Mouse (Mus musculus) adrenal gland, postnatal 25 days (tissue): ENCODE data around the gene Oxnad1. TPM values are rescaled to one million over a fixed set of nuclear protein-coding genes. Genes with fewer than 3 reads are reported as not detected.

ENCODE experiments used
- DNase-seq: peaks from one replicate; pipeline ENCODE4 v3.0.0; 2021; ENCODE audit warnings: mixed read lengths
- total RNA-seq: library from RNA; stranded (reverse); gene quantifications from 2 replicates; pipeline ENCODE4 v1.2.3, GENCODE M21; 2021

Oxnad1 gene
- total RNA-seq, 1 experiment from 2014 or later: 37.6 TPM

DNA sequence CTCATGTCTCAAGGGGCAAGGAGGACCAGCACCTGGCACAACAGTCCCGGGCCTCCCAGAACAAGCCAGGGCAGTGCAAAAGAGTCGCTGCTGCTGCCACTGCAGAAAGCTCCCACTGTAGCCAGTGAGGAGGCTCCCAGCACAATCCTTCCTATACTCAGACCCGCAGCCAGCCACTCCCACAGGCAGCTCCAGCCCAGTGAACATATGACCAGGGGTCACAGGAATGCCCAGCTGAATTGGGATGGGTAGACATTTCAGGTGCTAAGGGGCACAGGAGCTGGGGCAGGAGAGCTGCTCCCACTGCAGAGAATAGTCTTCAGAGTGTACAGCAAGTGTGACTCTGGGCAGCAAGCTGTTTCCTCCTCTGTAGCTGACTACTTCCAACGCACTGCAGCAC is 60.2 kb downstream of the Oxnad1 start:
- DNase-seq: no peak

GRCm38 (mm10) chr14:32145809-32146511 is 60.8 kb downstream of the Oxnad1 start:
- no peak for DNase-seq

DNA sequence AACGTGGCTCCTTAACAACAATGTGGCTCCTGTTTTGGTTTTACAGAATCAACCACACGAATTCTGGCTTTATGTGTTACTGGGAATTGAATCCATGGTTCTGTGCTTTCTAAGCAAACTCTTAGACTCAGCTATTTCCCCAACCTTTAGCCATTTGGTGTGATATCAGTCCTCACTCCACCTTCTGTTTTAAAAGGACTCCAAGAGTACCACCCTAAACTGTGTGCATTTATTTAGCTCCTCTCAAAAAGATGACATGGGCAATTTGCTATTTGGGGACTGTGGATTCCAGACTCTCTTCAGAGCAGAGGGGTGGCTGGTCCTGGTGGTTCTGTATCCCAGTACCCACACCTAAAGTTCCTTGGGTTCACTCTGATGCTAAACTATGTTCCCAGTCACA is 61.4 kb downstream of the Oxnad1 start:
- no peak for DNase-seq

- no peak for DNase-seq
These were observed 65.7 kb downstream of the Oxnad1 start for GRCm38 (mm10) chr14:32150872-32151271.

- no peak for DNase-seq
These were observed 67.2 kb downstream of the Oxnad1 start for GRCm38 (mm10) chr14:32152243-32152965.

Other genes starting within 250 kb of the Oxnad1 start
- 4.3 and 4.6 TPM in 2 replicates for gene Galnt15, start 56.4 kb upstream of the Oxnad1 start, total RNA-seq
- gene Dph3, start 355 bp downstream of the Oxnad1 start, total RNA-seq: 54.5 and 69.4 TPM in 2 replicates
- gene Msmb, start 56.6 kb downstream of the Oxnad1 start, total RNA-seq: not detected in 2 replicates
- 151 and 193 TPM in 2 replicates for gene Ncoa4, start 74.5 kb downstream of the Oxnad1 start, total RNA-seq
- 121 and 174 TPM in 2 replicates for gene Timm23, start 116.5 kb downstream of the Oxnad1 start, total RNA-seq
- gene Parg, start 116.6 kb downstream of the Oxnad1 start, total RNA-seq: 73.1 and 75.6 TPM in 2 replicates
- 7.5 and 9.4 TPM in 2 replicates for gene Ogdhl, start 236.6 kb downstream of the Oxnad1 start, total RNA-seq